Mouse (Mus musculus) kidney, embryonic 15.5 days (tissue): ENCODE data around the gene Trmt61a. TPM values are rescaled to one million over a fixed set of nuclear protein-coding genes. Genes with fewer than 3 reads are reported as not detected.

ENCODE experiments used
- ATAC-seq: fragments of 200-750 bp; cut with Nextera tagmentation; replicated peaks from 2 replicates; pipeline ENCODE4 v1.8.0; 2017; ENCODE audit warnings: moderate TSS enrichment; ENCODE audit not compliant: low FRiP score
- H3K27ac ChIP-seq: fragments of 300-500 bp; sonication (generic); 2 replicates; pipeline ENCODE4 v1.5.1; 2015; ENCODE audit warnings: mild to moderate bottlenecking, inconsistent platforms
- H3K27me3 ChIP-seq: fragments of 300-500 bp; sonication (generic); 2 replicates; pipeline ENCODE4 v1.6.1; 2015; ENCODE audit warnings: inconsistent platforms
- H3K36me3 ChIP-seq: fragments of 300-500 bp; sonication (generic); 2 replicates; pipeline ENCODE4 v1.6.1; 2015; ENCODE audit warnings: inconsistent platforms
- H3K4me1 ChIP-seq: fragments of 300-500 bp; sonication (generic); 2 replicates; pipeline ENCODE4 v1.6.1; 2015; ENCODE audit warnings: inconsistent platforms
- H3K4me2 ChIP-seq: fragments of 300-500 bp; sonication (generic); 2 replicates; pipeline ENCODE4 v1.6.1; 2015; ENCODE audit warnings: moderate library complexity, mild to moderate bottlenecking, inconsistent platforms
- H3K4me3 ChIP-seq: fragments of 300-500 bp; sonication (generic); replicated peaks from 2 replicates; pipeline ENCODE4 v1.5.1; 2015; ENCODE audit warnings: mild to moderate bottlenecking, inconsistent platforms
- H3K9ac ChIP-seq: fragments of 300-500 bp; sonication (generic); 2 replicates; pipeline ENCODE4 v1.6.1; 2015; ENCODE audit warnings: mild to moderate bottlenecking, inconsistent platforms
- H3K9me3 ChIP-seq: fragments of 300-500 bp; sonication (generic); replicated peaks from 2 replicates; pipeline ENCODE4 v1.6.1; 2016; ENCODE audit warnings: inconsistent platforms
- WGBS: fragments of 180-500 bp; shearing (Covaris S2); methylation state at CpG from one replicate; pipeline ENCODE4 v1.1.7; 2015; ENCODE audit warnings: mixed read lengths; 5-methylcytosine and 5-hydroxymethylcytosine counted together
- polyA plus RNA-seq: library from polyadenylated mRNA; unstranded; fragments of >200 nt; fragmentation: Nextera tagmentation; extraction: Ambion mirVana; gene quantifications from 2 replicates; pipeline ENCODE4 v1.2.1, GENCODE M21; 2015

Gene Trmt61a
- polyA plus RNA-seq, 1 experiment from 2014 or later: 12.8 TPM

DNA sequence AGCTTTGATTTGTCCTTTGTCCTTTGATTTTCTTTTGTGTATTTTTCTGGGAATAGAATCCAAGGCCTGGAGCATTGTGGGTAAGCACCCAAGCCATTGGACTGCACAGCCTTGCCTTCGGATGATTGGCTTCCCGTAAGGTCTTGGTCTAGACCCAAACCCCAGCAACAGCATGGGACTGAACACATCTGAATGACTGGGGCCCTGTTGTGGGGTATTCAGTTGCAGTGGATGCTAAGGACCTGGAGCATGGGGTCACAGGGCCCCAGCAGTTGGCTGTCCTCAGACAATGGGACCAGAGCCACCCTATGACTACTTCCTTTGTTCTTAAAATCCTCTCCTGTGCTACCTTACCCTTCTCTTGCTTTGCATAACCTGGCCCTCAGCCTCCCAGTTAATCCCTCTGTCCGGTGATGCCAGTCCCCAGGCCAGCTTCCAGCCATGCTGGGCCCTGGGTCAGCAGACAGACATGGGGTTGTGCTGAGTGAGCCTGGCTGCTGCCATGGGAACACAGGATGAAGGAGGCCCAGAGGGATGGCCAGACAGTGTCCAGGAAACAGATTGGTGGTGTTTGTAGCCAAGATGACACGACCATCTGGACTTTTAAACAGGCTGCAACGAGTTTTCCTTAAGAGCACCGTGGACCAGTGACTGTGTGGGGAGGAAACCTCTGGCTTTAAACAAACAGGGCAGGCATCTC, 46.9 kb downstream of the Trmt61a start:
- ATAC-seq: peak; percentile 21; the same call in 1 of the 2 replicates

GRCm38 (mm10) chr12:111725338-111726121, 47.6 kb downstream of the Trmt61a start:
- no peak for ATAC-seq
- Histone ChIP-seq H3K9ac (no peak overlapping the region), H3K27me3 (no peaks in the 10 kb centered on the region), H3K4me2 (no peak overlapping the region), H3K27ac (0 out of 2 replicates have a peak overlapping the region, but pooled peaks have one; percentile 29), H3K36me3 (peaks cover 36% of the 10 kb centered on the region), H3K4me1 (0 out of 2 replicates have a peak, but pooled peaks cover 12% of the 10 kb centered on the region), H3K9me3 (no peaks in the 10 kb centered on the region), H3K4me3 (no peak overlapping the region)
- 63% methylated on average over 12 of the region's 12 CpGs for WGBS

More for the DNA sequence above, 46.9 kb downstream of the Trmt61a start:
- no peaks in the 10 kb centered on the region for H3K9me3 ChIP-seq
- peak overlapping the region; percentile 29; the same call in 1 of the 2 replicates for H3K27ac ChIP-seq
- H3K27me3 ChIP-seq: no peaks in the 10 kb centered on the region
- H3K4me2 ChIP-seq: no peak overlapping the region
- H3K9ac ChIP-seq: no peak overlapping the region
- H3K36me3 ChIP-seq: peaks cover 33% of the 10 kb centered on the region
- 57% methylated on average over 6 of the region's 6 CpGs for WGBS
- H3K4me1 ChIP-seq: peaks cover 12% of the 10 kb centered on the region; the same call in 1 of the 2 replicates
- H3K4me3 ChIP-seq: no peak overlapping the region

GRCm38 (mm10) chr12:111726122-111726463, 48.2 kb downstream of the Trmt61a start:
- Histone ChIP-seq H3K4me3 (no peak overlapping the region), H3K4me2 (no peak overlapping the region), H3K9me3 (no peaks in the 10 kb centered on the region), H3K27me3 (no peaks in the 10 kb centered on the region), H3K4me1 (0 out of 2 replicates have a peak, but pooled peaks cover 12% of the 10 kb centered on the region), H3K9ac (no peak overlapping the region), H3K27ac (no peak overlapping the region), H3K36me3 (peaks cover 36% of the 10 kb centered on the region)
- no peak for ATAC-seq
- 56% methylated on average over 4 of the region's 4 CpGs for WGBS

GRCm38 (mm10) chr12:111727956-111728355, 50.1 kb downstream of the Trmt61a start:
- H3K4me1 ChIP-seq: peaks cover 25% of the 10 kb centered on the region; the same call in 1 of the 2 replicates
- H3K4me3 ChIP-seq: no peak overlapping the region
- no peaks in the 10 kb centered on the region for H3K27me3 ChIP-seq
- H3K4me2 ChIP-seq: no peak overlapping the region
- ATAC-seq: no peak
- WGBS: 100% methylated on average over 1 of the region's 1 CpGs
- H3K27ac ChIP-seq: no peak overlapping the region
- H3K9ac ChIP-seq: no peak overlapping the region
- peaks cover 44% of the 10 kb centered on the region for H3K36me3 ChIP-seq
- no peaks in the 10 kb centered on the region for H3K9me3 ChIP-seq

GRCm38 (mm10) chr12:111731822-111732807, 54.2 kb downstream of the Trmt61a start:
- H3K9ac ChIP-seq: no peak overlapping the region
- peaks cover 25% of the 10 kb centered on the region for H3K36me3 ChIP-seq
- no peak overlapping the region for H3K27ac ChIP-seq
- peak; percentile 92 for ATAC-seq
- H3K9me3 ChIP-seq: no peaks in the 10 kb centered on the region
- H3K4me2 ChIP-seq: peak overlapping the region; percentile 43
- 30% methylated on average over 30 of the region's 30 CpGs for WGBS
- peaks cover 14% of the 10 kb centered on the region; the same call in 1 of the 2 replicates for H3K4me1 ChIP-seq
- no peak overlapping the region for H3K4me3 ChIP-seq
- no peaks in the 10 kb centered on the region for H3K27me3 ChIP-seq

DNA sequence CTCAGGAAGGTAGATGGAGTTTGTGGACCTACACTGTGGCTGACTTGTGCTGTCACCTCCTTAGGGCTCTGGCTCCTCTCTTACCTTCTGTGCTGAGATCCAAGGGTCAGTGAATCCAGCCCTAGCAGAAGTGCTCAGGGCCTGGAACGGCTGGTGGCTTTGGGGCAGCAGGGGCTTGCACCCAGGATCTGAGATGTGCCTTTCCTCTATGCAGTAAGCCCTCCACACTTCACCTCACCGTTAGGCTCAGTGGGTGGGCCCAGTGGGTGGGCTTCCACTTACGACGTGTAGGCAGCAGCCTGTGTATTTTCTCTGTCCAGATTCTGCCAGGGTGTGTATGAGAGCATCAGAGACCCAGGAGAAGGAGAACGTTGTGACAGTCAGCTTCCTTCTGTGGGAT, 55.0 kb downstream of the Trmt61a start:
- Histone ChIP-seq H3K4me2 (no peak overlapping the region), H3K27me3 (no peaks in the 10 kb centered on the region), H3K4me1 (peaks cover 14% of the 10 kb centered on the region; the same call in 1 of the 2 replicates), H3K4me3 (no peak overlapping the region), H3K9me3 (no peaks in the 10 kb centered on the region), H3K27ac (no peak overlapping the region), H3K9ac (no peak overlapping the region), H3K36me3 (peaks cover 22% of the 10 kb centered on the region)
- 64% methylated on average over 5 of the region's 5 CpGs for WGBS
- peak; percentile 52; the same call in 1 of the 2 replicates for ATAC-seq

Other genes starting within 250 kb of the Trmt61a start
- gene Tnfaip2, start 235.6 kb upstream of the Trmt61a start, polyA plus RNA-seq: 19.5 and 22.9 TPM in 2 replicates
- 91.7 and 93.3 TPM in 2 replicates for gene Gm266, start 192.3 kb upstream of the Trmt61a start, polyA plus RNA-seq
- gene Eif5, start 140.1 kb upstream of the Trmt61a start, polyA plus RNA-seq: 577 and 624 TPM in 2 replicates
- gene Mark3, start 103.6 kb upstream of the Trmt61a start, polyA plus RNA-seq: 39.7 and 50.3 TPM in 2 replicates
- 126 and 154 TPM in 2 replicates for gene Ckb, start 5.8 kb upstream of the Trmt61a start, polyA plus RNA-seq
- gene Bag5, start 35.2 kb downstream of the Trmt61a start, polyA plus RNA-seq: 51.4 and 53.6 TPM in 2 replicates
- 53.5 and 57.4 TPM in 2 replicates for gene Apopt1, start 35.2 kb downstream of the Trmt61a start, polyA plus RNA-seq
- gene Klc1, start 80.7 kb downstream of the Trmt61a start, polyA plus RNA-seq: 81.8 and 98.5 TPM in 2 replicates
- gene Xrcc3, start 135.8 kb downstream of the Trmt61a start, polyA plus RNA-seq: 14.0 and 14.3 TPM in 2 replicates
- gene Zfyve21, start 136.1 kb downstream of the Trmt61a start, polyA plus RNA-seq: 117 and 125 TPM in 2 replicates
- 14.5 and 18.5 TPM in 2 replicates for gene Ppp1r13b, start 230.0 kb downstream of the Trmt61a start, polyA plus RNA-seq